Comparison of ENCODE assay signal across 20 mouse cellular contexts in the genomic region with DNA sequence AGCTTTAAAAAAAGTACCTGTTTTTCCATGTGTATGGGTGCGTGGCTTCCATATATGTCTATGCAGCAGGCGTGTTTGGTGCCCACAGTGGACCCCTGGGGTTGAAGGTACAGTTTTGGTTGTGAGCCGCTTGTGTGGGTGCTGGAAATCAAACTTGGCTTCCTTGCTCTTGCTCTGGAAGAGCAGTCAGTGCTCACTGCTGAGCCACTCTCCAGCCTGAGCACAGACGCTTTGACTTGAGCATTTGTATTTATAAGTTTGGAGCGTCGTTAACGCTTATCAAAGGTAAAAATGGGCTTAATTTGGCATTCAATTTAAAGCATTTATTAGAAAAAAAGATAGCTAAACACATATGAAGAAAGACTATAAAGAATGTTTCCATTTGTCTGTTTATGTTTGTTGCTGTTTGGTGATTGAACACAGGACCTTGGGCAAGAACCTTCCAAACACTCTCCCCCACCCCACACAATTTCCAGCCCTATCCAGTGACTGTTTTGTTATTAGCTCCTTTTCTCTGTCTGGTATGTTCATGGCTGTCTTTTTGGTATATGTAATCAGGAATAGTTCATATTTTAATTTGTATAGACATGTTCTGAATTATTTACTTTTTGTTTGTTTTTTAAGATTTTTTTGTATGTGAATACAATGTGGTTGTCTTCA.
"Had no signal": no experiment of that assay in that cellular context is flagged by ENCODE, and none has a peak within 500 bp of the region (broad histone marks: within the 10 kb centered on the region; RNA-seq: fewer than 3 reads in every experiment).

No protein-coding gene starts in this region.

- ATAC-seq: hindbrain, embryonic 16.5 days; intestine, embryonic 15.5 days; midbrain, embryonic 16.5 days had no signal

- H3K4me3 ChIP-seq: intestine, embryonic 15.5 days; limb, embryonic 12.5 days; limb, embryonic 15.5 days; midbrain, embryonic 12.5 days; myocyte; neural tube, embryonic 13.5 days; stomach, embryonic 15.5 days had no signal

- H3K9ac ChIP-seq: intestine, embryonic 15.5 days; limb, embryonic 12.5 days; limb, embryonic 15.5 days; midbrain, embryonic 12.5 days; neural tube, embryonic 13.5 days; stomach, embryonic 15.5 days had no signal

- H3K27ac ChIP-seq: intestine, embryonic 15.5 days; limb, embryonic 12.5 days; limb, embryonic 15.5 days; macrophage; midbrain, embryonic 12.5 days; neural tube, embryonic 13.5 days; stomach, embryonic 15.5 days had no signal

- DNase-seq: kidney, adult 11 months; kidney, adult 9 months; kidney, postnatal 14 days; kidney, postnatal 4 days; left cerebral cortex, postnatal 4 days; lung, adult 18-20 months; retina, postnatal 1 day; right cerebral cortex, postnatal 25 days; spleen, adult 18-20 months; thymus, postnatal 25 days had no signal

- H3K4me2 ChIP-seq: intestine, embryonic 15.5 days; limb, embryonic 12.5 days; limb, embryonic 15.5 days; midbrain, embryonic 12.5 days; neural tube, embryonic 13.5 days; stomach, embryonic 15.5 days had no signal

- H3K4me1 ChIP-seq: stomach, embryonic 15.5 days had no signal

- H3K27me3 ChIP-seq: intestine, embryonic 15.5 days; limb, embryonic 12.5 days; limb, embryonic 15.5 days; midbrain, embryonic 12.5 days; neural tube, embryonic 13.5 days; stomach, embryonic 15.5 days had no signal

- H3K9me3 ChIP-seq: intestine, embryonic 15.5 days; limb, embryonic 12.5 days; limb, embryonic 15.5 days; midbrain, embryonic 12.5 days; neural tube, embryonic 13.5 days; stomach, embryonic 15.5 days had no signal

- H3K36me3 ChIP-seq: intestine, embryonic 15.5 days; limb, embryonic 12.5 days; limb, embryonic 15.5 days; midbrain, embryonic 12.5 days; neural tube, embryonic 13.5 days; stomach, embryonic 15.5 days had no signal
